Mouse (Mus musculus) embryonic facial prominence, embryonic 10.5 days (tissue): ENCODE data around the gene Rims4. TPM values are rescaled to one million over a fixed set of nuclear protein-coding genes. Genes with fewer than 3 reads are reported as not detected.
A peak's percentile ranks its signal among the peaks of the same experiment; 100 is the strongest.

Experiments used
- DNase-seq: peaks from one replicate; pipeline ENCODE4 v3.0.0-alpha.2; 2017; ENCODE audit warnings: low spot score
- H3K27ac ChIP-seq: fragments of 300-500 bp; sonication (generic); replicated peaks from 2 replicates; pipeline ENCODE4 v1.5.1; 2016; ENCODE audit warnings: mild to moderate bottlenecking
- H3K27me3 ChIP-seq: fragments of 300-500 bp; sonication (generic); replicated peaks from 2 replicates; pipeline ENCODE4 v1.6.1; 2016; ENCODE audit warnings: low read depth, mild to moderate bottlenecking; ENCODE audit not compliant: poor library complexity, severe bottlenecking
- H3K36me3 ChIP-seq: fragments of 300-500 bp; sonication (generic); replicated peaks from 2 replicates; pipeline ENCODE4 v1.6.1; 2016; ENCODE audit warnings: mild to moderate bottlenecking, moderate library complexity
- H3K4me1 ChIP-seq: fragments of 300-500 bp; sonication (generic); 2 replicates; pipeline ENCODE4 v1.6.1; 2016
- H3K4me3 ChIP-seq: fragments of 300-500 bp; sonication (generic); 2 replicates; pipeline ENCODE4 v1.5.1; 2016; ENCODE audit warnings: mild to moderate bottlenecking, moderate library complexity
- H3K9me3 ChIP-seq: fragments of 300-500 bp; sonication (generic); 2 replicates; pipeline ENCODE4 v1.6.1; 2016; ENCODE audit warnings: mild to moderate bottlenecking
- WGBS: fragments of 180-500 bp; shearing (Covaris S2); methylation state at CpG from one replicate; pipeline ENCODE4 v1.1.7; 2016; 5-methylcytosine and 5-hydroxymethylcytosine counted together
- polyA plus RNA-seq: library from polyadenylated mRNA; unstranded; fragments of >200 nt; fragmentation: Nextera tagmentation; extraction: Ambion mirVana; gene quantifications from 2 replicates; pipeline ENCODE4 v1.2.1, GENCODE M21; 2016

Rims4 gene
- polyA plus RNA-seq, 1 experiment from 2014 or later = 0.65 TPM

- WGBS = 90% methylated on average over 6 of the region's 6 CpGs
- Histone ChIP-seq H3K27ac (no peak overlapping the region), H3K9me3 (no peaks in the 10 kb centered on the region), H3K4me1 (peaks cover 4% of the 10 kb centered on the region; the same call in 1 of the 2 replicates), H3K4me3 (no peak overlapping the region), H3K27me3 (no peaks in the 10 kb centered on the region), H3K36me3 (no peaks in the 10 kb centered on the region)
- no peak for DNase-seq
These were observed 37.6 kb downstream of the Rims4 start for GRCm38 (mm10) chr2:163880891-163881290.

- H3K4me3 ChIP-seq = no peak overlapping the region
- no peaks in the 10 kb centered on the region for H3K36me3 ChIP-seq
- peaks cover 16% of the 10 kb centered on the region for H3K4me1 ChIP-seq
- no peaks in the 10 kb centered on the region for H3K9me3 ChIP-seq
- DNase-seq = no peak
- no peaks in the 10 kb centered on the region for H3K27me3 ChIP-seq
- no peak overlapping the region for H3K27ac ChIP-seq
- WGBS = 81% methylated on average over 14 of the region's 14 CpGs
These were observed 41.5 kb downstream of the Rims4 start for GRCm38 (mm10) chr2:163876830-163877498.

GRCm38 (mm10) chr2:163875484-163875883, 43.0 kb downstream of the Rims4 start:
- Histone ChIP-seq H3K27me3 (no peaks in the 10 kb centered on the region), H3K4me1 (peaks cover 18% of the 10 kb centered on the region)
- no peak for DNase-seq

GRCm38 (mm10) chr2:163874877-163875276, 43.6 kb downstream of the Rims4 start:
- 40% methylated on average over 5 of the region's 5 CpGs for WGBS
- Histone ChIP-seq H3K4me3 (no peak overlapping the region), H3K36me3 (no peaks in the 10 kb centered on the region), H3K27ac (no peak overlapping the region), H3K4me1 (peaks cover 19% of the 10 kb centered on the region), H3K9me3 (no peaks in the 10 kb centered on the region), H3K27me3 (0 out of 2 replicates have a peak, but pooled peaks cover 2% of the 10 kb centered on the region)
- no peak for DNase-seq

More at GRCm38 (mm10) chr2:163875484-163875883, 43.0 kb downstream of the Rims4 start:
- Histone ChIP-seq H3K36me3 (no peaks in the 10 kb centered on the region), H3K4me3 (no peak overlapping the region), H3K9me3 (no peaks in the 10 kb centered on the region), H3K27ac (no peak overlapping the region)
- 81% methylated on average over 7 of the region's 7 CpGs for WGBS

GRCm38 (mm10) chr2:163871906-163872305, 46.6 kb downstream of the Rims4 start:
- Histone ChIP-seq H3K36me3 (no peaks in the 10 kb centered on the region), H3K9me3 (no peaks in the 10 kb centered on the region), H3K27me3 (0 out of 2 replicates have a peak, but pooled peaks cover 5% of the 10 kb centered on the region), H3K27ac (no peak overlapping the region), H3K4me1 (peaks cover 22% of the 10 kb centered on the region), H3K4me3 (no peak overlapping the region)
- DNase-seq = no peak
- WGBS = 72% methylated on average over 3 of the region's 3 CpGs

GRCm38 (mm10) chr2:163871266-163871665, 47.2 kb downstream of the Rims4 start:
- no peak overlapping the region for H3K27ac ChIP-seq
- WGBS = 80% methylated on average over 4 of the region's 4 CpGs

GRCm38 (mm10) chr2:163869783-163870182, 48.7 kb downstream of the Rims4 start:
- Histone ChIP-seq H3K9me3 (no peaks in the 10 kb centered on the region), H3K4me3 (no peak overlapping the region), H3K4me1 (peaks cover 9% of the 10 kb centered on the region), H3K36me3 (no peaks in the 10 kb centered on the region), H3K27ac (no peak overlapping the region), H3K27me3 (0 out of 2 replicates have a peak, but pooled peaks cover 5% of the 10 kb centered on the region)
- DNase-seq = no peak
- 65% methylated on average over 5 of the region's 5 CpGs for WGBS

More at GRCm38 (mm10) chr2:163871266-163871665, 47.2 kb downstream of the Rims4 start:
- H3K4me3 ChIP-seq = no peak overlapping the region
- H3K27me3 ChIP-seq = 0 out of 2 replicates have a peak, but pooled peaks cover 5% of the 10 kb centered on the region
- no peaks in the 10 kb centered on the region for H3K36me3 ChIP-seq
- DNase-seq = no peak
- H3K4me1 ChIP-seq = peaks cover 22% of the 10 kb centered on the region
- H3K9me3 ChIP-seq = no peaks in the 10 kb centered on the region

- Histone ChIP-seq H3K4me1 (peaks cover 10% of the 10 kb centered on the region), H3K9me3 (no peaks in the 10 kb centered on the region), H3K27ac (no peak overlapping the region), H3K4me3 (no peak overlapping the region), H3K36me3 (no peaks in the 10 kb centered on the region), H3K27me3 (peaks cover 12% of the 10 kb centered on the region)
- 85% methylated on average over 9 of the region's 9 CpGs for WGBS
- DNase-seq = no peak
These were observed 52.4 kb downstream of the Rims4 start for GRCm38 (mm10) chr2:163866061-163866460.

GRCm38 (mm10) chr2:163865311-163865710, 53.2 kb downstream of the Rims4 start:
- 95% methylated on average over 5 of the region's 5 CpGs for WGBS
- no peaks in the 10 kb centered on the region for H3K9me3 ChIP-seq
- H3K27me3 ChIP-seq = peaks cover 19% of the 10 kb centered on the region
- no peak overlapping the region for H3K4me3 ChIP-seq
- no peak for DNase-seq
- no peak overlapping the region for H3K27ac ChIP-seq
- peaks cover 7% of the 10 kb centered on the region for H3K4me1 ChIP-seq
- H3K36me3 ChIP-seq = no peaks in the 10 kb centered on the region

- WGBS = 15% methylated on average over 50 of the region's 50 CpGs
- peak overlapping the region; percentile 38 for H3K4me3 ChIP-seq
These were observed 60.1 kb downstream of the Rims4 start for GRCm38 (mm10) chr2:163858254-163858947.

GRCm38 (mm10) chr2:163857233-163857632, 61.2 kb downstream of the Rims4 start:
- Histone ChIP-seq H3K27ac (no peak overlapping the region), H3K4me1 (peaks cover 13% of the 10 kb centered on the region), H3K27me3 (peaks cover 87% of the 10 kb centered on the region), H3K9me3 (no peaks in the 10 kb centered on the region), H3K4me3 (no peak overlapping the region), H3K36me3 (no peaks in the 10 kb centered on the region)
- 77% methylated on average over 6 of the region's 6 CpGs for WGBS
- DNase-seq = no peak

More at GRCm38 (mm10) chr2:163858254-163858947, 60.1 kb downstream of the Rims4 start:
- DNase-seq = peak; percentile 76
- no peaks in the 10 kb centered on the region for H3K36me3 ChIP-seq
- peaks cover 83% of the 10 kb centered on the region for H3K27me3 ChIP-seq
- H3K27ac ChIP-seq = no peak overlapping the region
- peaks cover 16% of the 10 kb centered on the region for H3K4me1 ChIP-seq
- no peaks in the 10 kb centered on the region for H3K9me3 ChIP-seq

GRCm38 (mm10) chr2:163853461-163853901, 65.0 kb downstream of the Rims4 start, which contains the start of gene Kcnk15:
Gene Kcnk15 (plus strand): TSS chr2:163853651.
- DNase-seq = peak; percentile 42
- 3% methylated on average over 38 of the region's 38 CpGs for WGBS

More at GRCm38 (mm10) chr2:163853461-163853901, 65.0 kb downstream of the Rims4 start, which contains the start of gene Kcnk15:
- Histone ChIP-seq H3K4me3 (peak within 1 kb of the TSS; percentile 37), H3K27me3 (peaks cover 93% of the 10 kb centered on the region), H3K4me1 (peaks cover 9% of the 10 kb centered on the region), H3K9me3 (no peaks in the 10 kb centered on the region), H3K36me3 (no peaks in the 10 kb centered on the region), H3K27ac (no peak within 1 kb of the TSS)
